Mouse (Mus musculus): ENCODE measurements at regions not wholly inside any gene's neighbourhood (a gene's known extent, or its start where the extent isn't known, plus 50 kb on each side); places are given as distances from the start of the nearest gene placed in this dataset.

DNA sequence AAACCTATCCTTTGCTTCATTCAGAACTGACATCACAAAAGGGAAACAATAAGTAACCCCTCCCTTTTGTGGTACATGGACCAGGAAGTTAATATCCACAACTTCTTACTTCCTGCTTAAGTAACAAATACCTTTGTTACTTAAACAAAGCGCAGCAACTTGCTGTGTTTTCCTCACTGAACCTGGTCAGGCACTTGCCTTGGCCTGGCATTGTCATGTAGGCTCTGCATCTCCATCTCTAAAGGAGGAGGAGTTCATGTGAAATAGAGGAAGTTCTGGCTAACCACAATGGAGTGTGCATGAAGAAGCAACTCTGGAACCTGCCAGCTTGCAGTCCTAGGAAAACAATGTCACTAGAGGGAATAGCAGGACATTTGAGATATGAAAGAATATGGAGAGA lies 806.3 kb downstream of the Tmem132b start:
- DNase-seq: no peak

DNA sequence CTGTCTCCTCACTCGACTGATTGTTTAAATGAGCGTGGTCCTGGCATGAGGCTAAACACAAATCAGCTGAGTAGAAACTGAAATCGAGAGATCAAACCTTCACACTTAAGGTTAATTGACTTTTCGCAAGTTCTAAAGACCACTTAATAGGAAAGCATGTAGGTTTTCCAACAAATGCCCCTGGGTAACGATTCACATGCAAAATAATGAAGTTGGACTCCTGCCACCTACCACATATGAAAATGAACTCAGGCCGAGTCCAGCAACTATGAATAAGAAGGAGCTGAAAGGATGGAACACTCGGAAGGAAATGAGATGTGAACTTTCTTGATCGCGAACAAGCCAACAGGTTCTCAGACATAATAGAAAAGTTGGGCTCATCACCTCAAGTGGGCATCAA lies 812.0 kb downstream of the Tmem132b start:
- no peak for DNase-seq

DNA sequence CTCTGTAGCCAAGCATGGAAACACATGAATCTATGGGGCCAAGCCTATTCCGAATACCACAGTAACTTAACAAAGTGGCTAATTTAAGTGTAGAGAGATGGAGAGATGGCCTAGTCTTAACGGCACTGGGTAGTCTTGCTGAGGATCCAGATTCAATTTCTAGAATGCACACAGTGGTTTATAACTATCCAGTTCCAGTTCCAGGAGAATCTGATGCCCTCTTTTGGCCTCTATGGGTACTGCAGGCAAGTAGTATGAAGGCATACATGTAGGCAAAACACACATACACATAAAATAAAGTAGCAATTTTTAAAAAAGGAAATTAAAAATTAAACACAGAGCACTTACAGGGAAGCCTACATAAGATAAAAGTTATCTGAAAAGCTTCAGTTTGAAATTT lies 819.4 kb downstream of the Tmem132b start:
- DNase-seq: no peak

DNA sequence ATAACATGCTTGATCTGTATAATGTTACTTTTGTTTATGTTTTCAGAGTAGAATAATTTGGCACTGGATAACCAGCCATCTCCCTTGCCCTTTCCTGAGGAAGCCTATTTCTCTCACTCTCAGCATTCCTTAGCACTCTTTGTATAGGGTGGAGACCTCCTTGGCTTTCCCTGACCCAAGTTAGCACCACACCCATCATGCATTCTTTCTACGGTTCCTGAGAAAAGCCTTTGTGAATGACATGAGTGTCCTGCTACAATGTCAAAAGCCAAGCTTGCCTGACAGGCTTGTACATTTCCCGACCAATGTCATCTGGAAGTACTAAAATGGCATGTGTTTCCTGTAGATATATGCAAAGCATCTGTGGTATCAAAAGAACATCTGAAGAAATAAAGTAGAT lies 837.9 kb downstream of the Tmem132b start:
- no peak for DNase-seq

DNA sequence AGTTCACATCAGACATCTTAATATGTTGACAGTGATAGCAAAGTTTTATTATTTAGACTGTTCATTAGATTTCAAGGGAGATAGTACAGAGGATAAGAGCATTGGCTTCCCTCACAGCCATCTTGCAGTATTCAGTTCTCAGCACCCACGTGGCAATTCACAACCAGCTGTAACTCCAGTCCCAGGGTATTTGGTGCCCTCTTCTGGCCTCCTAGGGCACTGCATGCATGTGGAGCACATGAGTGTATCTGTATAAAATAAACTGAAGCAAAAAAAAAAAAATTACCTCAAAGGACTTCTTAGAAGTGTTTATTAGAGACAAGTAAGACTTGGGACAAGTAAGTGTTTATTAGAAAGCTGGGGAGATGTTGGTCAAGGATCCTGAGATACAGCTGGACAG lies 849.3 kb upstream of the Tmem132c start:
- no peak for DNase-seq

DNA sequence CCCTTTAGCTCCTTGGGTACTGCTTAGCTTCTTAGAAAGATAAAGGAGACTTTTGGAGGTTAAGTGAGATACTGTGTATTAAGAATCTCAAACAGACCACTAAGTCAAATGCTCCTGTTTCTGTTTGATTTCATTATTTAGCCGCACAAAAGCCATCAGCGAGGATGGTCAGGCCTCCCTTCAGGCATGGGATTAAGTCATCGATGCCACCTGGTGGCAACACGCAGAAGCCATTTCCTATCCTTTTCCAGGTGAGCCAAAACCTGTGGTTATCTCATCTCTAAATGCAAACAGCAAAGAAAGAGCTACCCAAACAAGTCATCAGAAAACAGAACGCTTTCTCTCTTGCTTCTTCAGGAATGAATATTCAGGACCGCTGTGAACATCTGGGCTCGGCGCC lies 846.3 kb upstream of the Tmem132c start:
- peak; percentile 10 for DNase-seq

DNA sequence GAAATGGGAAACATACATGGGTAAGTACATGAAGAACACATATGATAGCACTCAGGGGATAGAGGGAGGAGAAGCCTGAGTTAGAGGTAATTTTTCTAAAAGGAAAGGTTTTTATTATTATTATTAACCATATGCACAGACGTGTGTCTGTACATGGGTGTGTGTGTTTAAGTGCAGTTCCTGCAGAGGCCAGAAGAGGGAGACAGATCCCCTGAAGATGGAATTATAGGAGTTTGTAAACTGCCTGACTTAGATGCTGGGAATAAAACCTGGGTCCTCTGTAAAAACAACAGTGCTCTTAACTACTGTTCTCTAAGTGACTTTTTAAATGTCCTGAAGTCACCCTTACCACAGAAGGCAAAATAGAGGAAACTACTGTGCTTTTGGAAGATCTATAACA lies 809.9 kb upstream of the Tmem132c start:
- no peak for DNase-seq

DNA sequence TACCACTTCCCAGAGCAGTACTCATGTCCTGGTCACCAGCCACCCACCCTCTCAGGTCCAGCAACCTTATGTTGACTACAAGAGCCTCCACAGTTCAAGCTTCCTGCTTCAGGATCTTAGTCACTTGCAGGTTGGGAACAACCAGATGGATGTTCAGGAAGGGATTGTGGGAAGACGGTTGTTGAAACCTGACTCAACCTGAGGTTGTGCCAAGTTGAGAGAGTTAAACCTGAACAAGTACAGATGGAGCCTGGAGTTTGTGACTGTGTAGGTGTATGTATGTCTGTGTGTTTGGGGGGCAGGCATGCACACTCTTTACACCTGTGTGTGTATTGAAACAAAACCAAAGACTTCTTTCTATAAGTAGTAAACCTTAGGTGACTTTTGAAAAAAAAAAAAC lies 802.9 kb upstream of the Tmem132c start:
- no peak for DNase-seq

DNA sequence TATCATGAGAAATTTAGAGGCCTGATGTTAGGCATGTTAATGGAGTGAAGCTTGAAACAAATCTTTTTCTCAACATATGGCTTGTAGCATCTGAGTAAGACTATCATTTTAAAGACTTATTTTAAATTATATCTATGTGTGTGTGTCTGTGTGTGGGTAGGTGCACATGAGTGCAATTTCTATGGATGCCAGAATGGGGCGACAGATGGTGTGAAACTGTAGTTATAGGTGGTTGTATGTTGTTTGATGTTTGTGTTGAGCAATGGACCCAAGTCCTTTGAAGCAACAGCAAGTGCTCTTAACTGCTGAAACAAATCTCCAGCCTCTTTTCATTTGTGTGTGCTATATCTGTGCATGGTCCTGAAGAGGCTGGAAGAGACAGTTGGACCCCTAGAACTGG lies 801.1 kb upstream of the Tmem132c start:
- DNase-seq: no peak

DNA sequence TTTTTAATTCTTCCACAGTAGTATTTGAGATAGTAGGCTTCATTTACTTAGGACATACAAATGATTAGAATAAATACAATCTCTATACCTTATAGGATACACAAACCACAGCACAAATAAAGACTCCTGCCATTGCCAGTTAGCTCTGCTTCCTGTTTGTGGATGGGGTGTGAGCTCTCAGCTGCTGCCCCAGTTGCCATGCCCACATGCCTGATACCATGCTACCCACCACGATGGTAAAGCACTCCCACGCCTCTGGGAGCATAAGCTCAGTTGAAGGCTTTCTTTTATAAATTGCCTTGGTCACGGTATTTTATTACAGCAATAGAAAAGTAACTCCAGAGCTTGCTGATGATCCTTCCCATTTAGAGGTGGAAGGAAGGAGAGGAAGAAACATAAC lies 765.8 kb upstream of the Tmem132c start:
- no peak for DNase-seq

DNA sequence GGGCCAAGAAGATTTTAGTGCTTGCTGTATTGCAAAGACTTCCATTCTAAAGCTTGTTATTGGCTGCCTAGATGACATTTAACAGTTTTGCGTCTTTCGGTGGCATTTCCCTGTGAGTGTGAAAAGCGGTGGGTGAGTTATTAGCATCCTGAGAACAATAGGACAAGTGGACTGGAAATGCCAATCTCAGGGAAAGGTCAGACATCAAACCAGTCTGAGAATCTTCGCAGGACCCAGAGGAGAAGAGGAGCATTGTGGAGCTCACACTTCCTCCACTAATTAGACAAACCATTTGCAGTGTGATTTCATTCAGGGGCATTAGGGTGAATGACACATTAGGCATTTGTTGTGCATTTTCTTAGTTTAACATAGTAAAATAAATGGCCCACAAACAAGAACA lies 719.5 kb upstream of the Tmem132c start:
- DNase-seq: no peak

DNA sequence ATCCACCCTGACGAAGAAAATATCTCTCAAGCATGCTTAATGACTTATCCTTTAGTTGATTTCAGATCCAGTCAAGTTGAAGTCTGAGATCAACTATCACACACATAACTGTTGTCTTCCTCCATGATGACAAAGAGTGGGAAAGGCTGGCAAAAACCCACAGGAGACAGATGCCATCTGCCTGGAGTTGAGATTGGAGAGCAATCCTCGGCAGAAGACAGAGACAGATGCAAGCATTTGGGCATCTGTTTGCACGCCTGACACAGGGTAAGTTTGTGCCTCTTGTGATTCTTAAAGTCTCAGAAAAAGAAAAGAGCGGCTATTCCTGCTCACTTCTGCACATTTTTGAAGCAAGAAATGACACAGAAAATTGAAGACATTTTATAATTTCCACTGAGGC lies 715.7 kb upstream of the Tmem132c start:
- DNase-seq: no peak

DNA sequence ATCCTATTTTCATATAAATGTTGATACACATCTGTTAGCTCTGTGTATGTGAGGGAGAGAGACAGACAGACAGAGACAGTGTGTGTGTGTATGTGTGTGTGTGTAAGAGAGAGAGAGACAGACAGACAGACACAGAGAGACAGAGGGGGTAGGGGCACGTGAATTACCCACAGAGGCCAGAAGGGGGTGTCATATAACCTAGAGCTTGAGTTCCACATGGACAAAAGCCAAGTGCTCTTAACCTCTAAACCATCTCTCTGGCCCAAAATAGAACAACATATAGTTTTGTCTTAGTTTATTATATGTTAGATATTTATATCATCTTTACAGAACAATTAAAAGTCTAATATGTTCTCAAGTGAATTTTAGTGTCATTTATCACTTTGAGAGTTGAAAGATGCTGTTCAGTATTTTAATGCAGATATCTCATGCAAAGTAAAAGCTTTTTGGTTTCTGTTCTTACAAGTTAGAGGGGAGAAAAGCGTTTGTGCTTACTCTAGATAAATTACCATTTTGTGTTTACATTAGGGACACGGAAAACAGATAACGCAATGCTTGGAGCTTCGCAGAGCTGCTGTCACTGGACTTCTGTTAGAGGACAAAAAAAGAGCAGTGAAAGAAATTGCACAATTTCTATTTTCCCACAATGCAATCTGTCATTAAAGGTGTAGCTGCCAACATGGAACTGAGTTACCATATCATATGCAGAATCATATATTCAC lies 710.6 kb upstream of the Tmem132c start:
- no peak for DNase-seq

DNA sequence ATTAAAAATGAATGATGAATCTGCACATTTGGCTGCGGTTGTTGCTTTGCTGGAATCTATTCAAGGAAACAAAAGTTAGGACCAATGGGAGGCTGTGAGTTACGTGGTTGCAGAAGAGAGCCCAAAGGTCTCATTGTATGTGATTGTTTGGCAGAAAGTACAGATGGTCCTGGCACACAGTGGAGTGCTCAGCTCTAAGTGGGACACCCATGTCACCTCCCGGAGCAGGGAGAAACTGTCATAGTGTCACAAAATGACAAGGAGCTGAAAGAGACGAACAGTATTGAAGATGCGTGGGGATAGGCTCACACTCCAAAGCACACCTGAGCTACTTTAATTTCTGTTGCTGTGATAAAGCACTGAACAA lies 710.1 kb upstream of the Tmem132c start:
- DNase-seq: no peak

DNA sequence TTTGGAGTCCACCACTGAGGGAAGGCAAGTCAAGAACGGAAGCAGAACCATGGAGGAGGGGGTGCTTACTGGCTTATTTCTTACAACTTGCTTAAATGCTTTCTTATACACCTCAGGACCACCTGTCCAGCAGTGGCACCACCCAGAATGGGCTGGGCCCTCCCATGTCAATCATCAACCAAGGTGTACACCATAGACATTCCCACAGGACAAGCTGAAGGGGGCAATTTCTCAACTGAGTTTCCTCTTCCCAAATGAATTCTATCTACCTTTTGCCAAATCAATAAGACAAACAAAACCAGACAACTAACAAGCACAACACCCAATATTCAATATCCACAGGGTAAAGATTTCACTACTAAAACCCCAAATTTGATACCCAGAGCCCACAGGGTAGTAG lies 709.6 kb upstream of the Tmem132c start:
- no peak for DNase-seq

DNA sequence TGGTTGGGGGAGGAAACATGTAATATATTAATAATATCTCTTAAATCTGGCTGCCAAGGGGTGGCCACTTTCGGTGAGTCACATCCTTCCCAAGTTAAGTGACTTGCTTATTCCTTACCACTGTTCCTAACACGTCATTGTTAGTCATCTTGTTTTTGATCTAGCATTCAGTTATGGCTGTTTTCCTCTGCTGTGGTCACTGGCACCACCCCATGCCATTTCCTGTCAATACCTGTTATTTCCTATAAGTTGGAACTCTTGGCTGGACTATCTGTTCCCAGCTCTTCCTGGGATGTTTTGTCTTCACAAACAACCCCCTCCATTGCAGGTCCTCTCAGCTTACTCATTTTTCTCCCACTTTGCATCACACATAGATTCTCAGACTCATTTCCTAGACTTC lies 703.5 kb upstream of the Tmem132c start:
- no peak for DNase-seq

DNA sequence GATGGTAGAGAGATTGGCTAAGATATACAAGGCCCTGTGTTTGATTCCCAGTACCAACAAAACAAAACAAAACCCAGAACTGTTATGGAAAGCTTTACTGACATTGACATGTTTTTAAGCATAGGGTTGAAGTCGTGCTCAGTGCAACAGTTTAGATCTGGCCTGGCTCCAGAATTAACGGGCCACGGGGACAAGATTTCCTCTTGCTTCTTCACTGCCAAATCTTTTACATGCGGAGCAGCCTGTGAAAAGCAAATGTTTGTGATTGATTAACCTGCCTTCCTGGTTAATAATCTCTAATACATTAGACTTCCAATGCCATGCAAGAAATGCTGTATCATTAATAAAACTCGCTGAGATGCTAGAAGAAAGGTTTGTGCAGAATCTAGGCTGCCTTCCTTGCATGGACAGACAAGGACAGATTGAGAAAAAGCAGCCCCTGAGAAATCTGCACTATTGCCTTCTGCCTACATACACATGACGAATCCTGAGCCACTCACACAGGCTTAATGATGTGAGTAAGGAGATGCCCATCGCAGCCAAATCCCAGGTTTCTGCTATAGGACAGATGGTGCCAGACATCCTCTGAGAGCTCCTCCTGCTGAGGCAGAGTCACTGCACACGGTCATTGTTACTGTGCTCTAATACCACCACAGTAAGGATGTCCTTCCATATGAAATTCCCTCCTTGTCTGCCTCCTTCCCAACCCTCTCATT lies 697.2 kb upstream of the Tmem132c start:
- DNase-seq: no peak

DNA sequence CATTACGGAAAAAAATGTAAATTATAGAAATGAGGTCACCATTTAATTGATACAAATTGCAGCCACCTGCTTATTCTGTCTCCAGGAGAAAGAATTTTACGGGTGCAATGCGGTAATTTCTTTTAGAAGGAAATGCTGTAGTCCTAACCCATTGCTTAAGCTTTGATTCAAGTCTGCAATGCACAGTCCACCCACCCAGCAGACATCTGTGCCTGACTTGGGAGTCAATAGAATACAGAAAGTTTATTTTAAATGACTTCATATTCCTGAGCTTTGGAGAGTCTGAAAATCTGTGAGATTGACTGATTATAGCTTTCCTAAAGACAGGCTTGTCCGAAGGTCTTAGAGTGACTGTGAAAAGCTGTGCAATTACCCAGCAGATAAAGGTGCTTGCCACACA lies 693.8 kb upstream of the Tmem132c start:
- DNase-seq: no peak

DNA sequence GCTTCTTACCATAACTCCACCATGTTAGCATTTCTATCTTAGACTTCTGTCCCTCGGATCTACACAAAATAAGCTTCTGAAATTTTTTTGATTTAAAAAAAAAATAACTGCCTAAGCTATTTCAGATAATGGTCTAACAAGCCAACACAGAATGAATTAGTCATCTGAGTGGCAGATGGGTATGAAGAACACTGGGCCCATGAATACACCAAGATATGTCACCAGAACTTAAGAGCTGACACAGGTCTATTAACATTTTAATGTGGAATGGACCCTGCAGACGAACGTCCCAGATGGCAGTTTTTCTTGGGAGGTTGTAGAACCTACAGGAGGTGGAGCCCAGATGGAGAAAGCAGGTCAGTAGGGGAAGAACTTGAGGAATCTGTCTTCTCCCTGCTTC lies 689.9 kb upstream of the Tmem132c start:
- no peak for DNase-seq

DNA sequence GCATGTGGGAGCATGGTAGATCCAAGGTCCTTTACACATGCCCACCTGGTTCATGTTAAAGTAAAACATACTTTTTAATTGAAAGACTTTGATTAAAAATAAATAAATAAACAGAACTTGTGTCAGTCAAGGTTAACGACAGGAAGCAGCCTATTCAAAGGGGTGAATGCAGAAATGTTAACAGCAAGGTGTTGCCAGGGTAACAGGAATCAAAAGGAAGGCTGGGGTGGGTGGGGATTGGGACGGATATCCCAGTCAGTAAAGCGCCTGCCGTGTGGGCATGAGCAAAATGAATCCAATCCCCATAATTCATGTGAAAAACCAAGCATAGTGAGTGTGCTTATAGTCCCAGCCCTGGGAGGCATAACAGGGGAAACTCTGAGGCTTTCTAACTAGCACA lies 682.6 kb upstream of the Tmem132c start:
- DNase-seq: no peak

DNA sequence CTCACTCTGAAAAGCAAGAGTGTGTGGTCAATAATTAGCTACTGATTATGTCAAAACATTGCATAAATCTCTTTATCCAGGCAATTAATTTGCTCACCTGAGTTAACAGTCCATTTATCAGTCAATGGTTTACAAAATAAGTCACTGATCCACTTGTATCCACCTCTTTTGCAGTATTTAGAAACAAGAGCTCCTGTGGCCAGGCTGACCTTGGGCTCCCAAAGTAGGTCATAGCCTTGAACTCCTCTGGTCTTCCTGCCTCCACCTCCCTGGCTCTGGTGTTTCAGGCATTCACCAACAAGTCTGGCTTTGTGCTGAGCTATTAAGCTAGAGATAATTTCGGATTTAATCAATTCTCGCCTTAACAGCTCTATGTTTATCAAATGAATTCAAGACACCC lies 675.8 kb upstream of the Tmem132c start:
- no peak for DNase-seq

DNA sequence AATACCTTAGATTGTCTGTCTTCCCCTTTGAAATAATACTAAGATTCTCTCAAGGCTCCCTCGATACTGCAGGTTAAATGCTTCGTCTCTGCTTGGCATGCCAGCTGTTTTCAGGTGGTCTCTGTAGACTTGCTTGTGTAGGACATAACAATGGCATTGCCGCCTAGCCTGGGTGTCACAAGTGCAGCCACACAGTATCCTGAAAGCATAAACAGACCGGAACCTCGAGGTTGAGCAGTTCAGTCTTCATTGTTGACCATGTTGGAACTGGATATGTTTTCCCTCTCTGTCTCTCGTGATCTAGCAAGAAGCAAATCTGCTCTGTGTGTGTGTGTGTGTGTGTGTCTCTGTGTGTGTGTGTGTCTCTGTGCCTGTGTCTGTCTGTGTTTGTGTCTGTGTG lies 675.4 kb upstream of the Tmem132c start:
- DNase-seq: no peak

DNA sequence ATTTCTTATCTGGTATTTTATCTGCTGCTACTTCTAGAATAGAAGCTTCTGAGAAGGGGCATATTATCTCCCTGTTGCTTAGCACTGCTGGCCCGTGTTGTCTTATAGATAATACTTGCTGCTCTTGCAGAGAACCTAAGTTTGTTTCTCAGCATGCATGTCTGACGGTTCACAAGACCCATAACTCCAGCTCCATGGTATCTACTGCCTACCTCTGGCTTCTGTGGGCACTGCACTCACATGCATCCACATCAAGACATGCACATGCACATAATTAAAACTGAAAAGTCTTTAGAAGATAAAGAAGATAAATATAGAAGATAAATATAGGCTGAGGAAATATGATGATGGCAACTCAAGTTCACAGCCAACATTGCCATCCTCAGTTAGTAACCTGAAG lies 667.8 kb upstream of the Tmem132c start:
- DNase-seq: no peak

DNA sequence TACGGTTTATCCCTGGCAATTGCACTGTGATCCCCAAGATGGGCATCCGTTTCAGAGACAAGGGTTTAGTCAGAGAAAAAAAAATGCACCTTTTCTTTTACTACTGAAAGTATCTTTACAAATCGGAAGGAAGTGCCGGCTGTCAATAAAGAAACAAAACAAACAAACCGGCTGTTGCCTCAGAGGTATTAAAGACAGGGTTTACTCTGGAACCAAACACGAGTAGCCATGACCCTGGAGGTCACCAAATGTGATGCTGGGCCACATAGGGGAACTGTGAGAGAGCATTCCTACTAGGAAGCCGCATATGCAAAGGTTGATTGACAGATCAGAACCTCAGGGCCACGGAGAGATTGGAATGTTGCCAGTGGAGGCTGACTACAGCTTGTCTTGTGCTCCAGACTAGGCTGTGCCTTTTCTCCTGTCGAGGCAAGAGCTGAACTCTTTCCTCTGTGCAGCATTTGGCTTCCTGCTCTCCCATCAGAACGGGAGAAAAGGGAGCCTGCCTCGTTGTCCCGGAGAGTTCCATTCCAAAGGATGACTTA lies 643.8 kb upstream of the Tmem132c start:
- DNase-seq: peak; percentile 8

DNA sequence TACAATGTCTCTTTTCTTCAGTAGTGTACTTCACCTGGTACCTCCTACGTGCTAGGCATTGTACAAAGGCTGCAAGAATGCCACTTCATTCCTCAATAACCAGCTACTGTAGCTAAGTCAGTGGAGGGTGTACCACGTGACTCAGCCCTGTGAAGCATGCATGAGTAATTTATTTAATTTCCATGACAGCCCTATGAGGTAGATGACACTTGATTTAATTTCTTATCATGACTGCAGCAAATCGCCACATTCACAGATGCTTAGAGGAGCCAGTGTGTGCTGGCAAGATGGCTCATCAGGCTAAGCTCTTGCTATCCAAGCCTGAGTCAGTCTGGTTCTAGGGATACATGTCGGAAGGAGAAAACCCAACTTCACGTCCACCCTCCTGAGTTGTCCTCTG lies 642.0 kb upstream of the Tmem132c start:
- DNase-seq: no peak
